Mouse (Mus musculus) MEL (cell line): ENCODE results near the gene Thada.

Experiments
- CHD2 ChIP-seq: IDR thresholded peaks from 2 replicates; pipeline ENCODE4 v1.6.1; 2011; ENCODE audit warnings: low read length, improper control_type of control experiment
- CTCF ChIP-seq, 3 experiments: IDR thresholded peaks in 2 of 3; conservative IDR thresholded peaks in 1 of 3; 2 replicates each; pipeline ENCODE4 v1.5.1; 2011 to 2012; ENCODE audit warnings: low read length in 3 of 3, low read depth in 2 of 3, mild to moderate bottlenecking in 2 of 3, improper control_type of control experiment in 1 of 3, inconsistent platforms in 1 of 3, mixed read lengths in 1 of 3, moderate library complexity in 1 of 3; ENCODE audit not compliant: control insufficient read depth in 1 of 3, insufficient read depth in 1 of 3, poor library complexity in 1 of 3, severe bottlenecking in 1 of 3
- E2F4 ChIP-seq: IDR thresholded peaks from 2 replicates; pipeline ENCODE4 v1.6.1; 2011; ENCODE audit warnings: low read depth, low read length, improper control_type of control experiment, borderline replicate concordance
- EP300 ChIP-seq, 2 experiments: IDR thresholded peaks; 2 replicates each; pipeline ENCODE4 v1.6.1; 2011; ENCODE audit warnings: improper control_type of control experiment in 2 of 2, low read length in 2 of 2, low read depth in 1 of 2, mild to moderate bottlenecking in 1 of 2
- MEF2A ChIP-seq: IDR thresholded peaks from 2 replicates; pipeline ENCODE4 v1.6.1; 2014; ENCODE audit warnings: low read depth, mild to moderate bottlenecking, inconsistent platforms, low read length, improper control_type of control experiment; ENCODE audit not compliant: poor library complexity, insufficient replicate concordance, severe bottlenecking; ENCODE audit errors: extremely low read depth
- POLR2A ChIP-seq, 2 experiments: IDR thresholded peaks; 2 replicates each; pipeline ENCODE4 v1.6.1; 2011 to 2012; ENCODE audit warnings: low read length in 2 of 2, mild to moderate bottlenecking in 2 of 2, control low read depth in 1 of 2, improper control_type of control experiment in 1 of 2, low read depth in 1 of 2, moderate library complexity in 1 of 2; ENCODE audit not compliant: control insufficient read depth in 1 of 2, insufficient read depth in 1 of 2, poor library complexity in 1 of 2
- POLR2AphosphoS2 ChIP-seq: IDR thresholded peaks from 2 replicates; pipeline ENCODE4 v1.6.1; 2011; ENCODE audit warnings: low read length, improper control_type of control experiment
- TCF12 ChIP-seq: IDR thresholded peaks from 2 replicates; pipeline ENCODE4 v1.6.1; 2014; ENCODE audit warnings: low read depth, mild to moderate bottlenecking, inconsistent platforms, low read length, improper control_type of control experiment, moderate library complexity
- ZC3H11A ChIP-seq: IDR thresholded peaks from 2 replicates; pipeline ENCODE4 v1.6.1; 2012; ENCODE audit warnings: low read depth, mild to moderate bottlenecking, inconsistent platforms, low read length, improper control_type of control experiment
- ZNF384 ChIP-seq: IDR thresholded peaks from 2 replicates; pipeline ENCODE4 v1.6.1; 2012; ENCODE audit warnings: low read depth, mild to moderate bottlenecking, inconsistent platforms, low read length, improper control_type of control experiment

- TF ChIP-seq E2F4 = no peak
- no peak for TF ChIP-seq CTCF (IDR thresholded peaks at IDR 0.05 in 2 of 3, conservative IDR thresholded peaks at IDR 0.05 in 1 of 3; ENCODE audit: control insufficient read depth in 1 of 3, insufficient read depth in 1 of 3, low read depth in 2 of 3, low read length in 3 of 3, poor library complexity in 1 of 3, severe bottlenecking in 1 of 3)
- no peak for TF ChIP-seq ZNF384
- no peak for TF ChIP-seq EP300 (IDR thresholded peaks at IDR 0.05; ENCODE audit: low read depth in 1 of 2, low read length in 2 of 2)
- TF ChIP-seq CHD2 = no peak
- TF ChIP-seq TCF12 = no peak
- no peak for TF ChIP-seq MEF2A
- no peak for TF ChIP-seq POLR2AphosphoS2
- TF ChIP-seq ZC3H11A = no peak
- no peak for TF ChIP-seq POLR2A (IDR thresholded peaks at IDR 0.05; ENCODE audit: control insufficient read depth in 1 of 2, insufficient read depth in 1 of 2, low read depth in 1 of 2, low read length in 2 of 2, poor library complexity in 1 of 2)
Measured at GRCm38 (mm10) chr17:84355006-84355405, 111.0 kb downstream of the Thada start.
